In genomic region chr7:80202961-80203360, GRCm38 (mm10) we compare ENCODE assay signal across 10 mouse cellular contexts. TPM values are rescaled to one million over a fixed set of nuclear protein-coding genes. Genes with fewer than 3 reads are reported as not detected.
DNase-seq lines count a peak whose midpoint lies in the region; ATAC-seq and TF ChIP-seq lines count a peak whose summit lies in the region.
"Had no signal": no experiment of that assay in that cellular context is flagged by ENCODE, and none has a peak within 500 bp of the region (broad histone marks: within the 10 kb centered on the region; RNA-seq: fewer than 3 reads in every experiment).

No protein-coding gene starts in this region.

- no peaks in the 10 kb centered on the region for H3K27me3 ChIP-seq in forebrain, embryonic 13.5 days
- no peaks in the 10 kb centered on the region for H3K27me3 ChIP-seq in forebrain, postnatal 0 days (ENCODE audit: insufficient read depth, low read length)
- no peaks in the 10 kb centered on the region for H3K27me3 ChIP-seq in forebrain, embryonic 15.5 days
- no peaks in the 10 kb centered on the region for H3K27me3 ChIP-seq in megakaryocyte, embryonic 14.5 days (replicated peaks)

- no peak overlapping the region for H3K4me3 ChIP-seq in forebrain, embryonic 13.5 days
- H3K4me3 ChIP-seq in forebrain, postnatal 0 days (ENCODE audit: low read depth, low read length), result no peak overlapping the region
- no peak overlapping the region for H3K4me3 ChIP-seq in forebrain, embryonic 15.5 days
- peak overlapping the region; percentile 98 for H3K4me3 ChIP-seq in megakaryocyte, embryonic 14.5 days (replicated peaks)

- DNase-seq in forebrain, postnatal 0 days, result no peak
- peak; percentile 71 for DNase-seq in 416B (ENCODE audit: low read depth)
- DNase-seq in urinary bladder, postnatal 14 days (ENCODE audit: low spot score), result no peak
- DNase-seq in urinary bladder, adult 18-20 months (ENCODE audit: low spot score in 2 of 2), result no peak
- DNase-seq in frontal cortex, postnatal 25 days (ENCODE audit: low spot score in 2 of 2), result no peak
- DNase-seq: kidney, postnatal 10 days; retina, postnatal 1 day had no signal

- TF ChIP-seq CTCF in forebrain, postnatal 0 days (IDR thresholded peaks at IDR 0.05; ENCODE audit: low read depth), result no peak

- no peaks in the 10 kb centered on the region for H3K9me3 ChIP-seq in forebrain, embryonic 13.5 days (replicated peaks)
- no peaks in the 10 kb centered on the region for H3K9me3 ChIP-seq in forebrain, postnatal 0 days (ENCODE audit: low read length)
- H3K9me3 ChIP-seq in forebrain, embryonic 15.5 days, result no peaks in the 10 kb centered on the region
- H3K9me3 ChIP-seq in megakaryocyte, embryonic 14.5 days, result no peaks in the 10 kb centered on the region

- H3K4me2 ChIP-seq in forebrain, embryonic 13.5 days, result no peak overlapping the region
- H3K4me2 ChIP-seq in forebrain, postnatal 0 days (ENCODE audit: low read depth), result no peak overlapping the region
- H3K4me2 ChIP-seq in forebrain, embryonic 15.5 days (replicated peaks), result no peak overlapping the region

- peaks cover 78% of the 10 kb centered on the region for H3K4me1 ChIP-seq in forebrain, embryonic 13.5 days
- H3K4me1 ChIP-seq in forebrain, postnatal 0 days (ENCODE audit: insufficient read depth), result peaks cover 27% of the 10 kb centered on the region
- H3K4me1 ChIP-seq in forebrain, embryonic 15.5 days, result peaks cover 71% of the 10 kb centered on the region
- peaks cover 87% of the 10 kb centered on the region for H3K4me1 ChIP-seq in megakaryocyte, embryonic 14.5 days

- H3K27ac ChIP-seq in forebrain, embryonic 13.5 days, result peak overlapping the region; percentile 60; the same call in 1 of the 2 replicates
- H3K27ac ChIP-seq in forebrain, postnatal 0 days (ENCODE audit: low read depth, low read length), result no peak overlapping the region
- peak overlapping the region; percentile 68 for H3K27ac ChIP-seq in forebrain, embryonic 15.5 days (replicated peaks)

- WGBS in forebrain, embryonic 13.5 days, result 86% methylated on average over 5 of the region's 5 CpGs
- WGBS in forebrain, postnatal 0 days, result 92% methylated on average over 5 of the region's 5 CpGs
- WGBS in forebrain, embryonic 15.5 days, result 88% methylated on average over 5 of the region's 5 CpGs

- no peak for ATAC-seq in forebrain, embryonic 13.5 days
- ATAC-seq in forebrain, postnatal 0 days, result no peak
- ATAC-seq in forebrain, embryonic 15.5 days (replicated peaks), result no peak

- H3K36me3 ChIP-seq in forebrain, embryonic 13.5 days (ENCODE audit: poor library complexity, severe bottlenecking), result peaks cover 13% of the 10 kb centered on the region; the same call in 1 of the 2 replicates
- 0 out of 2 replicates have a peak, but pooled peaks cover 6% of the 10 kb centered on the region for H3K36me3 ChIP-seq in forebrain, postnatal 0 days (ENCODE audit: insufficient read depth)
- no peaks in the 10 kb centered on the region for H3K36me3 ChIP-seq in forebrain, embryonic 15.5 days
- H3K36me3 ChIP-seq in megakaryocyte, embryonic 14.5 days (replicated peaks; ENCODE audit: low read length), result peaks cover 88% of the 10 kb centered on the region

- peak overlapping the region; percentile 2; the same call in 1 of the 2 replicates for H3K9ac ChIP-seq in forebrain, embryonic 13.5 days
- no peak overlapping the region for H3K9ac ChIP-seq in forebrain, postnatal 0 days
- peak overlapping the region; percentile 19; the same call in 1 of the 2 replicates for H3K9ac ChIP-seq in forebrain, embryonic 15.5 days (replicated peaks)

RNA-seq across cellular contexts. Expression of gene Sema4b, which starts 16.3 kb away (rescaled TPM):
- 20.7 and 22.3 TPM in 2 replicates for polyA plus RNA-seq in forebrain, embryonic 13.5 days (2015; fragmentation: Nextera tagmentation; extraction: Ambion mirVana)
- total RNA-seq in forebrain, postnatal 0 days (2014; rRNA removed), result 24.5 and 35.6 TPM in 2 replicates
- polyA plus RNA-seq in forebrain, postnatal 0 days (2015; fragmentation: Nextera tagmentation; extraction: Ambion mirVana), result 17.0 and 22.4 TPM in 2 replicates
- 22.7 and 24.7 TPM in 2 replicates for polyA plus RNA-seq in forebrain, embryonic 15.5 days (2015; fragmentation: Nextera tagmentation; extraction: Ambion mirVana)
- polyA plus RNA-seq in megakaryocyte, embryonic 14.5 days (2012; ENCODE audit: insufficient read depth, low replicate concordance), result 30.8 and 31.0 TPM in 2 replicates

RNA-seq across cellular contexts. Expression of gene Cib1, which starts 29.7 kb away (rescaled TPM):
- polyA plus RNA-seq in forebrain, embryonic 13.5 days (2015; fragmentation: Nextera tagmentation; extraction: Ambion mirVana), result 34.4 and 37.8 TPM in 2 replicates
- 11.3 and 16.4 TPM in 2 replicates for total RNA-seq in forebrain, postnatal 0 days (2014; rRNA removed)
- polyA plus RNA-seq in forebrain, postnatal 0 days (2015; fragmentation: Nextera tagmentation; extraction: Ambion mirVana), result 29.0 and 29.3 TPM in 2 replicates
- 31.6 and 32.7 TPM in 2 replicates for polyA plus RNA-seq in forebrain, embryonic 15.5 days (2015; fragmentation: Nextera tagmentation; extraction: Ambion mirVana)
- 42.4 and 54.0 TPM in 2 replicates for polyA plus RNA-seq in megakaryocyte, embryonic 14.5 days (2012; ENCODE audit: insufficient read depth, low replicate concordance)

RNA-seq across cellular contexts. Expression of gene Gdpgp1, which starts 29.7 kb away (rescaled TPM):
- 3.3 and 3.8 TPM in 2 replicates for polyA plus RNA-seq in forebrain, embryonic 13.5 days (2015; fragmentation: Nextera tagmentation; extraction: Ambion mirVana)
- total RNA-seq in forebrain, postnatal 0 days (2014; rRNA removed), result 4.1 and 5.8 TPM in 2 replicates
- polyA plus RNA-seq in forebrain, postnatal 0 days (2015; fragmentation: Nextera tagmentation; extraction: Ambion mirVana), result 1.3 and 2.6 TPM in 2 replicates
- polyA plus RNA-seq in forebrain, embryonic 15.5 days (2015; fragmentation: Nextera tagmentation; extraction: Ambion mirVana), result 3.6 and 3.9 TPM in 2 replicates
- polyA plus RNA-seq in megakaryocyte, embryonic 14.5 days (2012; ENCODE audit: insufficient read depth, low replicate concordance), result 1.6 and 7.0 TPM in 2 replicates

RNA-seq across cellular contexts. Expression of gene Ttll13, which starts 43.2 kb away (rescaled TPM):
- 0.97 and 1.8 TPM in 2 replicates for polyA plus RNA-seq in forebrain, embryonic 13.5 days (2015; fragmentation: Nextera tagmentation; extraction: Ambion mirVana)
- 0.48 and 2.0 TPM in 2 replicates for total RNA-seq in forebrain, postnatal 0 days (2014; rRNA removed)
- polyA plus RNA-seq in forebrain, postnatal 0 days (2015; fragmentation: Nextera tagmentation; extraction: Ambion mirVana), result 1.4 and 1.5 TPM in 2 replicates
- 1.0 and 1.1 TPM in 2 replicates for polyA plus RNA-seq in forebrain, embryonic 15.5 days (2015; fragmentation: Nextera tagmentation; extraction: Ambion mirVana)
- 0.11 TPM in 1 of 2 replicates, not detected in the other for polyA plus RNA-seq in megakaryocyte, embryonic 14.5 days (2012; ENCODE audit: insufficient read depth, low replicate concordance)

RNA-seq across cellular contexts. Expression of gene Ngrn, which starts 58.1 kb away (rescaled TPM):
- 56.3 and 57.7 TPM in 2 replicates for polyA plus RNA-seq in forebrain, embryonic 13.5 days (2015; fragmentation: Nextera tagmentation; extraction: Ambion mirVana)
- total RNA-seq in forebrain, postnatal 0 days (2014; rRNA removed), result 67.2 and 74.9 TPM in 2 replicates
- polyA plus RNA-seq in forebrain, postnatal 0 days (2015; fragmentation: Nextera tagmentation; extraction: Ambion mirVana), result 71.4 and 72.0 TPM in 2 replicates
- 67.7 and 67.9 TPM in 2 replicates for polyA plus RNA-seq in forebrain, embryonic 15.5 days (2015; fragmentation: Nextera tagmentation; extraction: Ambion mirVana)
- polyA plus RNA-seq in megakaryocyte, embryonic 14.5 days (2012; ENCODE audit: insufficient read depth, low replicate concordance), result 3.8 and 39.8 TPM in 2 replicates
